Mouse (Mus musculus) mature B cell (primary cell): Measurements from ENCODE around the gene Dhrs7.

Experiments
- in situ Hi-C: fragments of 300-500 bp; cut with MboI; formaldehyde crosslinking; loops from 2 replicates; pipeline ENCODE4 v1.14.3; 2019

Dhrs7 gene

GRCm38 (mm10) chr12:72655775-72656174, 8.9 kb downstream of the Dhrs7 start:
- in situ Hi-C loops: no loop called here

GRCm38 (mm10) chr12:72654698-72655097, 10.0 kb downstream of the Dhrs7 start:
- in situ Hi-C loops: no loop called here

- in situ Hi-C loops: no loop called here
Measured at GRCm38 (mm10) chr12:72649611-72650330, 14.9 kb downstream of the Dhrs7 start, which contains the start of gene Gm4756. Gm4756 (minus strand) TSS chr12:72649661.

- in situ Hi-C loops: no loop called here
Measured at GRCm38 (mm10) chr12:72648921-72649320, 15.8 kb downstream of the Dhrs7 start.

- in situ Hi-C loops: no loop called here
Measured at GRCm38 (mm10) chr12:72638025-72638424, 26.7 kb downstream of the Dhrs7 start.

GRCm38 (mm10) chr12:72628751-72629150, 36.0 kb downstream of the Dhrs7 start:
- in situ Hi-C loops: no loop called here

- in situ Hi-C loops: no loop called here
Measured at GRCm38 (mm10) chr12:72622853-72623496, 41.7 kb downstream of the Dhrs7 start.

- in situ Hi-C loops: no loop called here
Measured at GRCm38 (mm10) chr12:72621441-72621840, 43.3 kb downstream of the Dhrs7 start.

- in situ Hi-C loops: no loop called here
Measured at GRCm38 (mm10) chr12:72620856-72621255, 43.9 kb downstream of the Dhrs7 start.

GRCm38 (mm10) chr12:72612053-72612452, 52.7 kb downstream of the Dhrs7 start:
- in situ Hi-C loops: no loop called here
